Mouse (Mus musculus) embryonic facial prominence, embryonic 14.5 days (tissue): ENCODE measurements at regions not wholly inside any gene's neighbourhood (a gene's known extent, or its start where the extent isn't known, plus 50 kb on each side); places are given as distances from the start of the nearest gene placed in this dataset.

Experiments
- ATAC-seq: fragments of 200-750 bp; cut with Nextera tagmentation; 2 replicates; pipeline ENCODE4 v1.8.0; 2017; ENCODE audit warnings: low read depth, moderate number of reproducible peaks, moderate TSS enrichment
- DNase-seq: peaks from one replicate; pipeline ENCODE4 v3.0.0-alpha.2; 2015; ENCODE audit warnings: low spot score
- H3K27ac ChIP-seq: fragments of 300-500 bp; sonication (generic); replicated peaks from 2 replicates; pipeline ENCODE4 v1.5.1; 2014; ENCODE audit warnings: low read depth, mild to moderate bottlenecking, low read length, moderate library complexity
- H3K27me3 ChIP-seq: fragments of 300-500 bp; sonication (generic); replicated peaks from 2 replicates; pipeline ENCODE4 v1.6.1; 2014; ENCODE audit warnings: low read length; ENCODE audit not compliant: control insufficient read depth, insufficient read depth
- H3K36me3 ChIP-seq: fragments of 300-500 bp; sonication (generic); 2 replicates; pipeline ENCODE4 v1.6.1; 2014; ENCODE audit warnings: low read length, mixed read lengths; ENCODE audit not compliant: control insufficient read depth, insufficient read depth
- H3K4me1 ChIP-seq: fragments of 300-500 bp; sonication (generic); 2 replicates; pipeline ENCODE4 v1.6.1; 2014; ENCODE audit warnings: antibody characterized with exemption, low read length; ENCODE audit not compliant: control insufficient read depth, insufficient read depth
- H3K4me2 ChIP-seq: fragments of 300-500 bp; sonication (generic); 2 replicates; pipeline ENCODE4 v1.6.1; 2014; ENCODE audit warnings: low read depth, mild to moderate bottlenecking, low read length, moderate library complexity, mixed read lengths
- H3K4me3 ChIP-seq: fragments of 300-500 bp; sonication (generic); 2 replicates; pipeline ENCODE4 v1.5.1; 2014; ENCODE audit warnings: low read depth, mild to moderate bottlenecking, low read length
- H3K9ac ChIP-seq: fragments of 300-500 bp; sonication (generic); 2 replicates; pipeline ENCODE4 v1.6.1; 2014; ENCODE audit warnings: low read depth, mild to moderate bottlenecking, low read length, moderate library complexity, mixed read lengths
- H3K9me3 ChIP-seq: fragments of 300-500 bp; sonication (generic); 2 replicates; pipeline ENCODE4 v1.6.1; 2016; ENCODE audit warnings: low read length; ENCODE audit not compliant: control insufficient read depth
- WGBS: fragments of 180-500 bp; shearing (Covaris S2); extraction: QIAGEN DNeasy Blood & Tissue Kit; methylation state at CpG from one replicate; pipeline ENCODE4 v1.1.7; 2014; 5-methylcytosine and 5-hydroxymethylcytosine counted together

GRCm38 (mm10) chr3:38712078-38712873 is 174.5 kb upstream of the Fat4 start:
- no peaks in the 10 kb centered on the region for H3K4me1 ChIP-seq
- DNase-seq (peak; percentile 84), ATAC-seq (peak; percentile 78)
- no peaks in the 10 kb centered on the region for H3K27me3 ChIP-seq
- WGBS: 18% methylated on average over 9 of the region's 9 CpGs
- H3K4me3 ChIP-seq: no peak overlapping the region
- no peak overlapping the region for H3K27ac ChIP-seq
- no peak overlapping the region for H3K4me2 ChIP-seq
- no peaks in the 10 kb centered on the region for H3K36me3 ChIP-seq
- H3K9me3 ChIP-seq: no peaks in the 10 kb centered on the region
- H3K9ac ChIP-seq: no peak overlapping the region

- no peaks in the 10 kb centered on the region for H3K27me3 ChIP-seq
- no peak overlapping the region for H3K9ac ChIP-seq
- DNase-seq (peak; percentile 56), ATAC-seq (peak; percentile 39; the same call in 1 of the 2 replicates)
- WGBS: 32% methylated on average over 6 of the region's 6 CpGs
- no peaks in the 10 kb centered on the region for H3K36me3 ChIP-seq
- H3K4me1 ChIP-seq: no peaks in the 10 kb centered on the region
- no peak overlapping the region for H3K4me2 ChIP-seq
- no peaks in the 10 kb centered on the region for H3K9me3 ChIP-seq
- H3K27ac ChIP-seq: no peak overlapping the region
- no peak overlapping the region for H3K4me3 ChIP-seq
These were observed 175.5 kb upstream of the Fat4 start for GRCm38 (mm10) chr3:38711229-38711628.

- Histone ChIP-seq H3K27ac (no peak overlapping the region), H3K9me3 (no peaks in the 10 kb centered on the region), H3K9ac (no peak overlapping the region), H3K4me3 (no peak overlapping the region), H3K36me3 (no peaks in the 10 kb centered on the region), H3K4me2 (no peak overlapping the region), H3K27me3 (no peaks in the 10 kb centered on the region), H3K4me1 (no peaks in the 10 kb centered on the region)
- no peak for DNase-seq
- 63% methylated on average over 3 of the region's 3 CpGs for WGBS
- no peak for ATAC-seq
These were observed 178.8 kb upstream of the Fat4 start for GRCm38 (mm10) chr3:38707891-38708290.

GRCm38 (mm10) chr3:38699206-38699605 is 187.5 kb upstream of the Fat4 start:
- no peaks in the 10 kb centered on the region for H3K27me3 ChIP-seq
- H3K4me2 ChIP-seq: no peak overlapping the region
- no peak for DNase-seq
- no peak for ATAC-seq
- no peak overlapping the region for H3K4me3 ChIP-seq
- no peak overlapping the region for H3K9ac ChIP-seq
- 81% methylated on average over 5 of the region's 5 CpGs for WGBS
- H3K4me1 ChIP-seq: peaks cover 26% of the 10 kb centered on the region
- H3K36me3 ChIP-seq: no peaks in the 10 kb centered on the region
- H3K27ac ChIP-seq: no peak overlapping the region
- no peaks in the 10 kb centered on the region for H3K9me3 ChIP-seq

- Histone ChIP-seq H3K4me2 (no peak overlapping the region), H3K9me3 (no peaks in the 10 kb centered on the region), H3K9ac (no peak overlapping the region), H3K27ac (peak overlapping the region; percentile 71), H3K4me1 (peaks cover 26% of the 10 kb centered on the region), H3K36me3 (no peaks in the 10 kb centered on the region), H3K27me3 (no peaks in the 10 kb centered on the region), H3K4me3 (no peak overlapping the region)
- peak; percentile 57 for DNase-seq
- ATAC-seq: peak; percentile 22; the same call in 1 of the 2 replicates
- 20% methylated on average over 8 of the region's 8 CpGs for WGBS
These were observed 188.9 kb upstream of the Fat4 start for GRCm38 (mm10) chr3:38697871-38698270.

GRCm38 (mm10) chr3:38697349-38697748 is 189.4 kb upstream of the Fat4 start:
- DNase-seq: no peak
- no peak overlapping the region for H3K4me3 ChIP-seq
- H3K4me2 ChIP-seq: no peak overlapping the region
- no peaks in the 10 kb centered on the region for H3K36me3 ChIP-seq
- H3K9ac ChIP-seq: no peak overlapping the region
- H3K27ac ChIP-seq: peak overlapping the region; percentile 71; the same call in 1 of the 2 replicates
- H3K9me3 ChIP-seq: no peaks in the 10 kb centered on the region
- no peaks in the 10 kb centered on the region for H3K27me3 ChIP-seq
- 75% methylated on average over 2 of the region's 2 CpGs for WGBS
- no peak for ATAC-seq
- peaks cover 26% of the 10 kb centered on the region for H3K4me1 ChIP-seq

- no peak; the same call in 1 of the 2 replicates for ATAC-seq
- peak overlapping the region; percentile 67; the same call in 1 of the 2 replicates for H3K27ac ChIP-seq
- 47% methylated on average over 7 of the region's 7 CpGs for WGBS
These were observed 190.9 kb upstream of the Fat4 start for GRCm38 (mm10) chr3:38695836-38696235.

GRCm38 (mm10) chr3:38692768-38693167 is 194.0 kb upstream of the Fat4 start:
- H3K4me1 ChIP-seq: peaks cover 15% of the 10 kb centered on the region; the same call in 1 of the 2 replicates
- no peaks in the 10 kb centered on the region for H3K9me3 ChIP-seq
- H3K27ac ChIP-seq: no peak overlapping the region
- H3K36me3 ChIP-seq: no peaks in the 10 kb centered on the region
- no peak overlapping the region for H3K9ac ChIP-seq
- H3K4me2 ChIP-seq: no peak overlapping the region
- no peak overlapping the region for H3K4me3 ChIP-seq
- ATAC-seq (no peak), DNase-seq (no peak)
- no peaks in the 10 kb centered on the region for H3K27me3 ChIP-seq

More at GRCm38 (mm10) chr3:38695836-38696235, 190.9 kb upstream of the Fat4 start:
- DNase-seq: peak; percentile 82
- H3K27me3 ChIP-seq: no peaks in the 10 kb centered on the region
- H3K4me3 ChIP-seq: no peak overlapping the region
- peaks cover 26% of the 10 kb centered on the region for H3K4me1 ChIP-seq
- H3K36me3 ChIP-seq: no peaks in the 10 kb centered on the region
- H3K9me3 ChIP-seq: no peaks in the 10 kb centered on the region
- H3K9ac ChIP-seq: no peak overlapping the region
- H3K4me2 ChIP-seq: no peak overlapping the region
